18 mouse cellular contexts compared by ENCODE assay signal in genomic region chr6:125238396-125238795, GRCm38 (mm10). TPM values are rescaled to one million over a fixed set of nuclear protein-coding genes. Genes with fewer than 3 reads are reported as not detected.
A peak's percentile ranks its signal among the peaks of the same experiment; 100 is the strongest.
DNase-seq lines count a peak whose midpoint lies in the region; ATAC-seq and TF ChIP-seq lines count a peak whose summit lies in the region.
"Had no signal": no experiment of that assay in that cellular context is flagged by ENCODE, and none has a peak within 500 bp of the region (broad histone marks: within the 10 kb centered on the region; RNA-seq: fewer than 3 reads in every experiment).

No protein-coding gene starts in this region.

- no peak overlapping the region for H3K9ac ChIP-seq in kidney, embryonic 15.5 days
- no peak overlapping the region for H3K9ac ChIP-seq in CH12.LX (ENCODE audit: insufficient read depth, low read depth)
- no peak overlapping the region for H3K9ac ChIP-seq in midbrain, embryonic 13.5 days (replicated peaks)
- H3K9ac ChIP-seq: embryonic facial prominence, embryonic 13.5 days; heart, embryonic 13.5 days; intestine, embryonic 15.5 days; limb, embryonic 12.5 days; liver, embryonic 15.5 days; midbrain, embryonic 15.5 days; neural tube, embryonic 12.5 days had no signal

- in situ Hi-C loops in CH12.LX (cut with MboI; ENCODE audit: low pct_ligation_motif_present, low pct_unique_long_range_greater_than_20kb, low sequenced_read_pairs), result no loop called here

- WGBS in kidney, embryonic 15.5 days, result 53% methylated on average over 6 of the region's 6 CpGs
- 86% methylated on average over 6 of the region's 6 CpGs for WGBS in midbrain, embryonic 13.5 days

- H3K27ac ChIP-seq in kidney, embryonic 15.5 days, result no peak overlapping the region
- H3K27ac ChIP-seq in CH12.LX (ENCODE audit: insufficient read depth, low read depth), result no peak overlapping the region
- H3K27ac ChIP-seq in midbrain, embryonic 13.5 days, result no peak overlapping the region
- H3K27ac ChIP-seq: embryonic facial prominence, embryonic 13.5 days; heart, embryonic 13.5 days; hindbrain, embryonic 10.5 days; intestine, embryonic 15.5 days; limb, embryonic 12.5 days; liver, embryonic 15.5 days; midbrain, embryonic 15.5 days; neural tube, embryonic 12.5 days had no signal

- no peak for ATAC-seq in kidney, embryonic 15.5 days (replicated peaks; ENCODE audit: low FRiP score)
- no peak for ATAC-seq in midbrain, embryonic 13.5 days
- ATAC-seq: intestine, embryonic 15.5 days; midbrain, embryonic 15.5 days had no signal

- H3K79me2 ChIP-seq in CH12.LX (replicated peaks; ENCODE audit: control insufficient read depth, extremely low read depth, insufficient read depth, poor library complexity, severe bottlenecking), result no peaks in the 10 kb centered on the region

- H3K27me3 ChIP-seq in kidney, embryonic 15.5 days, result no peaks in the 10 kb centered on the region
- no peaks in the 10 kb centered on the region for H3K27me3 ChIP-seq in CH12.LX (replicated peaks)
- no peaks in the 10 kb centered on the region for H3K27me3 ChIP-seq in midbrain, embryonic 13.5 days
- H3K27me3 ChIP-seq: embryonic facial prominence, embryonic 13.5 days; heart, embryonic 13.5 days; intestine, embryonic 15.5 days; limb, embryonic 12.5 days; liver, embryonic 15.5 days; midbrain, embryonic 15.5 days; neural tube, embryonic 12.5 days had no signal

- dilution Hi-C loops in CH12.LX (cut with MboI; ENCODE audit: extremely low pct_ligation_motif_present, extremely low pct_unique_long_range_greater_than_20kb, low sequenced_read_pairs), result no loop called here

- TF ChIP-seq POLR2A in CH12.LX (IDR thresholded peaks at IDR 0.05; ENCODE audit: low read depth, low read length), result no peak

- peak; percentile 28 for DNase-seq in kidney, postnatal 14 days
- peak; percentile 18 for DNase-seq in CH12.LX (ENCODE audit: extremely low read depth)
- DNase-seq in induced T-regulatory cell, adult 2 months (ENCODE audit: low read depth), result peak; percentile 77
- DNase-seq in thymus, postnatal 25 days, result peak; percentile 83
- no peak for DNase-seq in cerebellum, postnatal 36 days
- DNase-seq: cerebellum, postnatal 14 days; gastrocnemius, postnatal 25 days had no signal

- TF ChIP-seq CTCF in CH12.LX (conservative IDR thresholded peaks at IDR 0.05 in 1 of 2, IDR thresholded peaks at IDR 0.05 in 1 of 2; ENCODE audit: low read depth in 2 of 2, low read length in 2 of 2), result no peak

- H3K36me3 ChIP-seq in kidney, embryonic 15.5 days, result no peaks in the 10 kb centered on the region
- peaks cover 8 to 71% of the 10 kb centered on the region in 2 experiments for H3K36me3 ChIP-seq in CH12.LX (replicated peaks in 1 of 2; ENCODE audit: control insufficient read depth in 1 of 2, insufficient read depth in 1 of 2, low read length in 1 of 2)
- H3K36me3 ChIP-seq in midbrain, embryonic 13.5 days, result no peaks in the 10 kb centered on the region
- H3K36me3 ChIP-seq: embryonic facial prominence, embryonic 13.5 days; heart, embryonic 13.5 days; hindbrain, embryonic 10.5 days; intestine, embryonic 15.5 days; limb, embryonic 12.5 days; liver, embryonic 15.5 days; midbrain, embryonic 15.5 days; neural tube, embryonic 12.5 days had no signal

- H3K4me3 ChIP-seq in kidney, embryonic 15.5 days (replicated peaks), result no peak overlapping the region
- H3K4me3 ChIP-seq in CH12.LX (replicated peaks in 1 of 3; ENCODE audit: low read depth in 2 of 3, low read length in 2 of 3, poor library complexity in 1 of 3), result no peak overlapping the region
- H3K4me3 ChIP-seq in midbrain, embryonic 13.5 days (replicated peaks), result no peak overlapping the region
- H3K4me3 ChIP-seq: embryonic facial prominence, embryonic 13.5 days; heart, embryonic 13.5 days; hindbrain, embryonic 10.5 days; intestine, embryonic 15.5 days; limb, embryonic 12.5 days; liver, embryonic 15.5 days; midbrain, embryonic 15.5 days; neural tube, embryonic 12.5 days had no signal

- H3K9me3 ChIP-seq in kidney, embryonic 15.5 days (replicated peaks), result no peaks in the 10 kb centered on the region
- no peaks in the 10 kb centered on the region for H3K9me3 ChIP-seq in CH12.LX (replicated peaks; ENCODE audit: low read length)
- H3K9me3 ChIP-seq in midbrain, embryonic 13.5 days, result no peaks in the 10 kb centered on the region
- H3K9me3 ChIP-seq: embryonic facial prominence, embryonic 13.5 days; heart, embryonic 13.5 days; hindbrain, embryonic 10.5 days; intestine, embryonic 15.5 days; limb, embryonic 12.5 days; liver, embryonic 15.5 days; midbrain, embryonic 15.5 days; neural tube, embryonic 12.5 days had no signal

- H3K4me1 ChIP-seq in kidney, embryonic 15.5 days, result peaks cover 13% of the 10 kb centered on the region; the same call in 1 of the 2 replicates
- peaks cover 2 to 28% of the 10 kb centered on the region in 2 experiments; a peak in 3 of 4 replicates for H3K4me1 ChIP-seq in CH12.LX (ENCODE audit: control insufficient read depth in 1 of 2, insufficient read depth in 2 of 2)
- no peaks in the 10 kb centered on the region for H3K4me1 ChIP-seq in midbrain, embryonic 13.5 days (replicated peaks)
- H3K4me1 ChIP-seq: midbrain, embryonic 15.5 days had no signal

- no peak for TF ChIP-seq EP300 in CH12.LX (IDR thresholded peaks at IDR 0.05; ENCODE audit: low read length)

- H3K4me2 ChIP-seq in kidney, embryonic 15.5 days, result no peak overlapping the region
- H3K4me2 ChIP-seq in CH12.LX (ENCODE audit: insufficient read depth, low read depth, poor library complexity, severe bottlenecking), result no peak overlapping the region
- no peak overlapping the region for H3K4me2 ChIP-seq in midbrain, embryonic 13.5 days (replicated peaks)
- H3K4me2 ChIP-seq: embryonic facial prominence, embryonic 13.5 days; heart, embryonic 13.5 days; intestine, embryonic 15.5 days; limb, embryonic 12.5 days; liver, embryonic 15.5 days; midbrain, embryonic 15.5 days; neural tube, embryonic 12.5 days had no signal

- no peak for TF ChIP-seq RAD21 in CH12.LX (IDR thresholded peaks at IDR 0.05; ENCODE audit: low read depth, low read length)

TF ChIP-seq in CH12.LX, 34 proteins besides CTCF, POLR2A, EP300 and RAD21:
- no peak for TF ChIP-seq TCF12 (IDR thresholded peaks at IDR 0.05; ENCODE audit: low read depth, low read length)
- 0 out of 2 replicates have a peak, but pooled peaks have one; percentile 10 for TF ChIP-seq ETS1 (conservative IDR thresholded peaks at IDR 0.05; ENCODE audit: low read depth, low read length)

RNA-seq across cellular contexts. Expression of gene Cd27, which starts 1.6 kb away (rescaled TPM):
- polyA plus RNA-seq in kidney, embryonic 15.5 days (2015; fragmentation: Nextera tagmentation; extraction: Ambion mirVana), result 1.8 and 2.8 TPM in 2 replicates
- not detected in 2 replicates for total RNA-seq in CH12.LX (2012; rRNA removed)
- total RNA-seq in CH12.LX (2014; rRNA removed), result not detected in 2 replicates
- polyA plus RNA-seq in CH12.LX (2012; ENCODE audit: insufficient read length, low read depth), result 0.54 TPM in 1 of 2 replicates, not detected in the other
- 2.2 and 2.5 TPM in 2 replicates for polyA plus RNA-seq in midbrain, embryonic 13.5 days (2015; fragmentation: Nextera tagmentation; extraction: Ambion mirVana)
- total RNA-seq: layer of hippocampus, adult 18-20 months had no signal

RNA-seq across cellular contexts. Expression of gene Tapbpl, which starts 6.7 kb away (rescaled TPM):
- polyA plus RNA-seq in kidney, embryonic 15.5 days (2015; fragmentation: Nextera tagmentation; extraction: Ambion mirVana), result 5.4 and 6.1 TPM in 2 replicates
- total RNA-seq in CH12.LX (2012; rRNA removed), result 16.9 and 17.7 TPM in 2 replicates
- 13.7 and 16.7 TPM in 2 replicates for total RNA-seq in CH12.LX (2014; rRNA removed)
- polyA plus RNA-seq in CH12.LX (2012; ENCODE audit: insufficient read length, low read depth), result 19.4 and 20.9 TPM in 2 replicates
- polyA plus RNA-seq in midbrain, embryonic 13.5 days (2015; fragmentation: Nextera tagmentation; extraction: Ambion mirVana), result 3.2 and 3.7 TPM in 2 replicates

RNA-seq across cellular contexts. Expression of gene Vamp1, which starts 23.0 kb away (rescaled TPM):
- polyA plus RNA-seq in kidney, embryonic 15.5 days (2015; fragmentation: Nextera tagmentation; extraction: Ambion mirVana), result 6.5 and 6.7 TPM in 2 replicates
- 2.3 and 3.1 TPM in 2 replicates for total RNA-seq in CH12.LX (2012; rRNA removed)
- total RNA-seq in CH12.LX (2014; rRNA removed), result 1.9 and 2.4 TPM in 2 replicates
- polyA plus RNA-seq in CH12.LX (2012; ENCODE audit: insufficient read length, low read depth), result 3.7 and 4.6 TPM in 2 replicates
- polyA plus RNA-seq in midbrain, embryonic 13.5 days (2015; fragmentation: Nextera tagmentation; extraction: Ambion mirVana), result 7.7 and 8.8 TPM in 2 replicates

RNA-seq across cellular contexts. Expression of gene Mrpl51, which starts 46.8 kb away (rescaled TPM):
- polyA plus RNA-seq in kidney, embryonic 15.5 days (2015; fragmentation: Nextera tagmentation; extraction: Ambion mirVana), result 220 and 238 TPM in 2 replicates
- 120 and 153 TPM in 2 replicates for total RNA-seq in CH12.LX (2012; rRNA removed)
- total RNA-seq in CH12.LX (2014; rRNA removed), result 152 and 184 TPM in 2 replicates
- polyA plus RNA-seq in CH12.LX (2012; ENCODE audit: insufficient read length, low read depth), result 161 and 171 TPM in 2 replicates
- 163 and 165 TPM in 2 replicates for polyA plus RNA-seq in midbrain, embryonic 13.5 days (2015; fragmentation: Nextera tagmentation; extraction: Ambion mirVana)

RNA-seq across cellular contexts. Expression of gene Ncapd2, which starts 46.9 kb away (rescaled TPM):
- 141 and 151 TPM in 2 replicates for polyA plus RNA-seq in kidney, embryonic 15.5 days (2015; fragmentation: Nextera tagmentation; extraction: Ambion mirVana)
- total RNA-seq in CH12.LX (2012; rRNA removed), result 140 and 147 TPM in 2 replicates
- 78.3 and 79.6 TPM in 2 replicates for total RNA-seq in CH12.LX (2014; rRNA removed)
- polyA plus RNA-seq in CH12.LX (2012; ENCODE audit: insufficient read length, low read depth), result 263 and 301 TPM in 2 replicates
- polyA plus RNA-seq in midbrain, embryonic 13.5 days (2015; fragmentation: Nextera tagmentation; extraction: Ambion mirVana), result 101 and 103 TPM in 2 replicates

Comparison
In these comparisons a context has a peak if more than half of its experiments do, and no peak if none do; other contexts are left out.
1. DNase-seq: peak in kidney, postnatal 14 days (single experiment), CH12.LX (single experiment), induced T-regulatory cell, adult 2 months (single experiment) and thymus, postnatal 25 days (single experiment); none in cerebellum, postnatal 36 days (0 of 2).